Mouse (Mus musculus) testis, adult 2 months (tissue): ENCODE data around the gene Slc15a2.

ENCODE experiments used
- CTCF ChIP-seq: fragments of 200-500 bp; IDR thresholded peaks from 2 replicates; pipeline ENCODE4 v1.5.1; 2012; ENCODE audit warnings: low read depth, mild to moderate bottlenecking, inconsistent platforms, low read length, moderate library complexity; ENCODE audit not compliant: control insufficient read depth, insufficient read depth, insufficient replicate concordance
- POLR2A ChIP-seq: fragments of 200-500 bp; IDR thresholded peaks from 2 replicates; pipeline ENCODE4 v1.6.1; 2012; ENCODE audit warnings: low read depth, mild to moderate bottlenecking, inconsistent platforms, low read length, moderate library complexity; ENCODE audit not compliant: control insufficient read depth

- TF ChIP-seq CTCF: no peak
- no peak for TF ChIP-seq POLR2A
Measured at GRCm38 (mm10) chr16:36747767-36748166, 37.0 kb downstream of the Slc15a2 start.
